Mouse (Mus musculus) midbrain, embryonic 14.5 days (tissue): ENCODE measurements at regions not wholly inside any gene's neighbourhood (a gene's known extent, or its start where the extent isn't known, plus 50 kb on each side); places are given as distances from the start of the nearest gene placed in this dataset.

Experiments used
- ATAC-seq: fragments of 200-750 bp; cut with Nextera tagmentation; 2 replicates; pipeline ENCODE4 v1.8.0; 2017; ENCODE audit warnings: moderate number of reproducible peaks, moderate library complexity; ENCODE audit not compliant: low FRiP score, low TSS enrichment
- DNase-seq: peaks from one replicate; pipeline ENCODE4 v3.0.0-alpha.2; 2015
- H3K27ac ChIP-seq: fragments of 300-500 bp; sonication (generic); replicated peaks from 2 replicates; pipeline ENCODE4 v1.5.1; 2014; ENCODE audit warnings: mild to moderate bottlenecking, low read depth, low read length, moderate library complexity
- H3K27me3 ChIP-seq: fragments of 300-500 bp; sonication (generic); 2 replicates; pipeline ENCODE4 v1.6.1; 2014; ENCODE audit warnings: low read length, control low read depth, mixed read lengths; ENCODE audit not compliant: control insufficient read depth, insufficient read depth
- H3K36me3 ChIP-seq: fragments of 300-500 bp; sonication (generic); 2 replicates; pipeline ENCODE4 v1.6.1; 2014; ENCODE audit warnings: low read length, control low read depth; ENCODE audit not compliant: control insufficient read depth, insufficient read depth
- H3K4me1 ChIP-seq: fragments of 300-500 bp; sonication (generic); 2 replicates; pipeline ENCODE4 v1.6.1; 2014; ENCODE audit warnings: mild to moderate bottlenecking, antibody characterized with exemption, low read length, control low read depth; ENCODE audit not compliant: control insufficient read depth, insufficient read depth
- H3K4me2 ChIP-seq: fragments of 300-500 bp; sonication (generic); 2 replicates; pipeline ENCODE4 v1.6.1; 2014; ENCODE audit warnings: mild to moderate bottlenecking, low read length, moderate library complexity
- H3K4me3 ChIP-seq: fragments of 300-500 bp; sonication (generic); replicated peaks from 2 replicates; pipeline ENCODE4 v1.5.1; 2014; ENCODE audit warnings: low read depth, low read length
- H3K9ac ChIP-seq: fragments of 300-500 bp; sonication (generic); replicated peaks from 2 replicates; pipeline ENCODE4 v1.6.1; 2014; ENCODE audit warnings: mild to moderate bottlenecking, low read length, moderate library complexity
- H3K9me3 ChIP-seq: fragments of 300-500 bp; sonication (generic); 2 replicates; pipeline ENCODE4 v1.6.1; 2016; ENCODE audit warnings: low read length, control low read depth, mixed read lengths; ENCODE audit not compliant: control insufficient read depth
- WGBS: fragments of 180-500 bp; shearing (Covaris S2); extraction: QIAGEN DNeasy Blood & Tissue Kit; methylation state at CpG from one replicate; pipeline ENCODE4 v1.1.7; 2014; 5-methylcytosine and 5-hydroxymethylcytosine counted together

- Histone ChIP-seq H3K4me3 (no peak overlapping the region), H3K9me3 (peaks cover 3% of the 10 kb centered on the region; the same call in 1 of the 2 replicates), H3K27me3 (no peaks in the 10 kb centered on the region), H3K9ac (no peak overlapping the region), H3K4me2 (no peak overlapping the region), H3K27ac (no peak overlapping the region), H3K4me1 (no peaks in the 10 kb centered on the region), H3K36me3 (no peaks in the 10 kb centered on the region)
- 45% methylated on average over 3 of the region's 3 CpGs for WGBS
- no peak for ATAC-seq
- no peak for DNase-seq
These were observed 687.0 kb upstream of the Vrk2 start for GRCm38 (mm10) chr11:27280791-27281190.

- ATAC-seq: peak; percentile 74; the same call in 1 of the 2 replicates
- no peak overlapping the region for H3K4me3 ChIP-seq
- no peaks in the 10 kb centered on the region for H3K27me3 ChIP-seq
- peak; percentile 86 for DNase-seq
- no peaks in the 10 kb centered on the region for H3K4me1 ChIP-seq
- no peak overlapping the region for H3K4me2 ChIP-seq
- WGBS: 0% methylated on average over 1 of the region's 1 CpGs
- H3K27ac ChIP-seq: no peak overlapping the region
- no peaks in the 10 kb centered on the region for H3K9me3 ChIP-seq
- H3K9ac ChIP-seq: no peak overlapping the region
- no peaks in the 10 kb centered on the region for H3K36me3 ChIP-seq
These were observed 670.5 kb upstream of the Vrk2 start for GRCm38 (mm10) chr11:27264253-27264652.

GRCm38 (mm10) chr11:27258521-27258920, 664.7 kb upstream of the Vrk2 start:
- Histone ChIP-seq H3K9ac (no peak overlapping the region), H3K27me3 (no peaks in the 10 kb centered on the region), H3K4me1 (no peaks in the 10 kb centered on the region), H3K9me3 (no peaks in the 10 kb centered on the region), H3K27ac (no peak overlapping the region), H3K4me3 (no peak overlapping the region), H3K4me2 (no peak overlapping the region), H3K36me3 (no peaks in the 10 kb centered on the region)
- ATAC-seq (no peak), DNase-seq (no peak)
- WGBS: 84% methylated on average over 1 of the region's 1 CpGs

- WGBS: 97% methylated on average over 1 of the region's 1 CpGs
- ATAC-seq: no peak
These were observed 642.1 kb upstream of the Vrk2 start for GRCm38 (mm10) chr11:27235884-27236283.

GRCm38 (mm10) chr11:27226454-27226853, 632.7 kb upstream of the Vrk2 start:
- DNase-seq (no peak), ATAC-seq (no peak)
- Histone ChIP-seq H3K4me2 (no peak overlapping the region), H3K36me3 (no peaks in the 10 kb centered on the region), H3K9me3 (no peaks in the 10 kb centered on the region), H3K27ac (no peak overlapping the region), H3K4me3 (no peak overlapping the region), H3K9ac (no peak overlapping the region), H3K27me3 (no peaks in the 10 kb centered on the region), H3K4me1 (no peaks in the 10 kb centered on the region)

More at GRCm38 (mm10) chr11:27235884-27236283, 642.1 kb upstream of the Vrk2 start:
- Histone ChIP-seq H3K4me1 (no peaks in the 10 kb centered on the region), H3K9ac (no peak overlapping the region), H3K36me3 (no peaks in the 10 kb centered on the region), H3K4me3 (no peak overlapping the region), H3K9me3 (no peaks in the 10 kb centered on the region), H3K4me2 (no peak overlapping the region), H3K27ac (no peak overlapping the region), H3K27me3 (no peaks in the 10 kb centered on the region)
- no peak for DNase-seq

GRCm38 (mm10) chr11:27222436-27222835, 628.6 kb upstream of the Vrk2 start:
- Histone ChIP-seq H3K4me2 (no peak overlapping the region), H3K27ac (no peak overlapping the region), H3K4me3 (no peak overlapping the region), H3K36me3 (no peaks in the 10 kb centered on the region), H3K27me3 (no peaks in the 10 kb centered on the region), H3K9me3 (no peaks in the 10 kb centered on the region), H3K9ac (no peak overlapping the region), H3K4me1 (no peaks in the 10 kb centered on the region)
- ATAC-seq (no peak), DNase-seq (no peak)
- WGBS: 72% methylated on average over 3 of the region's 3 CpGs

GRCm38 (mm10) chr11:27221956-27222355, 628.2 kb upstream of the Vrk2 start:
- ATAC-seq (no peak), DNase-seq (no peak)
- Histone ChIP-seq H3K9ac (no peak overlapping the region), H3K27me3 (no peaks in the 10 kb centered on the region), H3K27ac (no peak overlapping the region), H3K9me3 (no peaks in the 10 kb centered on the region), H3K36me3 (no peaks in the 10 kb centered on the region), H3K4me3 (no peak overlapping the region), H3K4me2 (no peak overlapping the region), H3K4me1 (no peaks in the 10 kb centered on the region)
- WGBS: 89% methylated on average over 1 of the region's 1 CpGs

GRCm38 (mm10) chr11:27219715-27220699, 626.2 kb upstream of the Vrk2 start:
- ATAC-seq (peak; percentile 67; the same call in 1 of the 2 replicates), DNase-seq (peak; percentile 77)
- 47% methylated on average over 6 of the region's 6 CpGs for WGBS
- Histone ChIP-seq H3K36me3 (no peaks in the 10 kb centered on the region), H3K4me1 (no peaks in the 10 kb centered on the region), H3K4me2 (no peak overlapping the region), H3K4me3 (no peak overlapping the region), H3K9ac (no peak overlapping the region), H3K27ac (no peak overlapping the region), H3K27me3 (no peaks in the 10 kb centered on the region), H3K9me3 (no peaks in the 10 kb centered on the region)

- Histone ChIP-seq H3K27me3 (no peaks in the 10 kb centered on the region), H3K27ac (no peak overlapping the region), H3K4me2 (no peak overlapping the region), H3K4me3 (no peak overlapping the region), H3K9ac (no peak overlapping the region), H3K4me1 (no peaks in the 10 kb centered on the region), H3K9me3 (no peaks in the 10 kb centered on the region), H3K36me3 (no peaks in the 10 kb centered on the region)
- WGBS: 79% methylated on average over 3 of the region's 3 CpGs
- DNase-seq: no peak
- peak; percentile 38; the same call in 1 of the 2 replicates for ATAC-seq
These were observed 622.0 kb upstream of the Vrk2 start for GRCm38 (mm10) chr11:27215752-27216151.
